Mouse (Mus musculus) liver, embryonic 16.5 days (tissue): Measurements from ENCODE around the gene Etfa. TPM values are rescaled to one million over a fixed set of nuclear protein-coding genes. Genes with fewer than 3 reads are reported as not detected.

ENCODE experiments used
- ATAC-seq: fragments of 200-750 bp; cut with Nextera tagmentation; 2 replicates; pipeline ENCODE4 v1.8.0; 2017; ENCODE audit warnings: low read depth, mild to moderate bottlenecking, moderate number of reproducible peaks, moderate library complexity
- H3K27ac ChIP-seq: fragments of 300-500 bp; sonication (generic); 2 replicates; pipeline ENCODE4 v1.5.1; 2014; ENCODE audit warnings: mild to moderate bottlenecking, low read length
- H3K27me3 ChIP-seq: fragments of 300-500 bp; sonication (generic); 2 replicates; pipeline ENCODE4 v1.6.1; 2014; ENCODE audit warnings: low read depth, low read length, mixed read lengths; ENCODE audit not compliant: control insufficient read depth, insufficient read depth
- H3K36me3 ChIP-seq: fragments of 300-500 bp; sonication (generic); 2 replicates; pipeline ENCODE4 v1.6.1; 2014; ENCODE audit warnings: mild to moderate bottlenecking; ENCODE audit not compliant: control insufficient read depth, insufficient read depth
- H3K4me1 ChIP-seq: fragments of 300-500 bp; sonication (generic); 2 replicates; pipeline ENCODE4 v1.6.1; 2014; ENCODE audit warnings: low read depth, low read length, mixed read lengths; ENCODE audit not compliant: control insufficient read depth
- H3K4me2 ChIP-seq: fragments of 300-500 bp; sonication (generic); 2 replicates; pipeline ENCODE4 v1.6.1; 2014; ENCODE audit warnings: low read depth, low read length, mixed read lengths
- H3K4me3 ChIP-seq: fragments of 300-500 bp; sonication (generic); 2 replicates; pipeline ENCODE4 v1.5.1; 2014; ENCODE audit warnings: low read depth, mild to moderate bottlenecking, low read length
- H3K9ac ChIP-seq: fragments of 300-500 bp; sonication (generic); 2 replicates; pipeline ENCODE4 v1.6.1; 2014; ENCODE audit warnings: low read depth, low read length
- H3K9me3 ChIP-seq: fragments of 300-500 bp; sonication (generic); replicated peaks from 2 replicates; pipeline ENCODE4 v1.6.1; 2016; ENCODE audit warnings: low read length; ENCODE audit not compliant: control insufficient read depth
- WGBS: fragments of 180-500 bp; shearing (Covaris S2); extraction: QIAGEN DNeasy Blood & Tissue Kit; methylation state at CpG from one replicate; pipeline ENCODE4 v1.1.7; 2014; ENCODE audit not compliant: insufficient replicate concordance; 5-methylcytosine and 5-hydroxymethylcytosine counted together
- polyA plus RNA-seq: library from polyadenylated mRNA; unstranded; fragments of >200 nt; fragmentation: Nextera tagmentation; extraction: Ambion mirVana; gene quantifications from 2 replicates; pipeline ENCODE4 v1.2.1, GENCODE M21; 2015

The Etfa gene
- polyA plus RNA-seq, 1 experiment from 2014 or later, result 247 TPM

DNA sequence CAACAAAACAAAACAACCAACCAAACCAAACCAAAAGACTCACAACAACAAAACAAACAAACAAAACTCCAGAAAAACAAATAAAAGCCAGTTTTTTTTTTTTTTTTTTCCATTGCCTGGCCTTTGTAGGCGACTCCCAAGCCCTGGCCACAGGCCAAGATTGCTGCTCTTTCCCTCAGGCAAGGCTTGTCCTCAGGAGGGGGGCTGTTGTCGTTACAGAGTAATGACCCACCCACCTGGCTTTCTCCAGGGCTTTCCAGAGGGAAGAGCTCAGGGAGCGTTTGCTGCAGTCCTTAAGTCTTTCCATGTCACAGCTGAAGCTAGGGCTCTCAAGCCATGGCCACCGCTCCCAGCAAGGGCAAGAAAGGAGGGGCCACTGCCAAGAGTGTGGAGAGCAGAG is 26.3 kb upstream of the Etfa start, which contains the start of gene Isl2:
Gene Isl2, plus strand, starts transcription at position 296 of the 400 bp plus-strand sequence.
- Histone ChIP-seq H3K4me1 (peaks cover 11% of the 10 kb centered on the region), H3K9me3 (no peaks in the 10 kb centered on the region), H3K36me3 (no peaks in the 10 kb centered on the region), H3K27me3 (peaks cover 73% of the 10 kb centered on the region), H3K9ac (no peak within 1 kb of the TSS), H3K4me2 (no peak within 1 kb of the TSS), H3K27ac (no peak within 1 kb of the TSS), H3K4me3 (no peak within 1 kb of the TSS)
- 18% methylated on average over 4 of the region's 4 CpGs for WGBS
- ATAC-seq, result no peak

DNA sequence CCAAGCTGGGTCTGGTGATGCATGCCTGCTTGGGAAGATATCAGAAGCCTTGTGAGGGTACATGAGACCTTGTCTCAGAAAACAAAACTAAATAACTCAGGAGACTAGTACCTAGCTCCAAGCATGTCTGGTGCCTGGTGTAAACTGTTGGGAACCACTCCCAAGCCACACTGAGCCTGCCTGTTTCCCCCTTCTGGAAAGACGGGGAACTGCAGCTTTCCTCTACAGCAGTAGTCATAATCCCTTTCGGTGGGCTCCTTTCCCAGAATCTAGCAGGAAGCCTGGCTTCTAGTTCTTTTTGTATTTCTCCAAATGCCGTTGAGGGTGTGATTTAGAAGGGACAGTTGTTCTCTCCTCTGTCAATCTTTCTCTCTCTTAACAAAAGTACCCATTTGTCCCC is 23.9 kb upstream of the Etfa start:
- 15% methylated on average over 3 of the region's 3 CpGs for WGBS
- Histone ChIP-seq H3K4me1 (peaks cover 2% of the 10 kb centered on the region), H3K4me3 (no peak overlapping the region), H3K9ac (no peak overlapping the region), H3K27me3 (peaks cover 48% of the 10 kb centered on the region), H3K36me3 (no peaks in the 10 kb centered on the region), H3K9me3 (no peaks in the 10 kb centered on the region), H3K4me2 (no peak overlapping the region), H3K27ac (no peak overlapping the region)
- no peak for ATAC-seq

GRCm38 (mm10) chr9:55525716-55526115 is 13.7 kb upstream of the Etfa start:
- ATAC-seq, result no peak
- Histone ChIP-seq H3K27me3 (no peaks in the 10 kb centered on the region; the same call in 1 of the 2 replicates), H3K9ac (no peak overlapping the region), H3K4me1 (no peaks in the 10 kb centered on the region), H3K9me3 (no peaks in the 10 kb centered on the region), H3K36me3 (no peaks in the 10 kb centered on the region), H3K27ac (no peak overlapping the region), H3K4me3 (no peak overlapping the region), H3K4me2 (no peak overlapping the region)
- WGBS, result 41% methylated on average over 4 of the region's 4 CpGs

DNA sequence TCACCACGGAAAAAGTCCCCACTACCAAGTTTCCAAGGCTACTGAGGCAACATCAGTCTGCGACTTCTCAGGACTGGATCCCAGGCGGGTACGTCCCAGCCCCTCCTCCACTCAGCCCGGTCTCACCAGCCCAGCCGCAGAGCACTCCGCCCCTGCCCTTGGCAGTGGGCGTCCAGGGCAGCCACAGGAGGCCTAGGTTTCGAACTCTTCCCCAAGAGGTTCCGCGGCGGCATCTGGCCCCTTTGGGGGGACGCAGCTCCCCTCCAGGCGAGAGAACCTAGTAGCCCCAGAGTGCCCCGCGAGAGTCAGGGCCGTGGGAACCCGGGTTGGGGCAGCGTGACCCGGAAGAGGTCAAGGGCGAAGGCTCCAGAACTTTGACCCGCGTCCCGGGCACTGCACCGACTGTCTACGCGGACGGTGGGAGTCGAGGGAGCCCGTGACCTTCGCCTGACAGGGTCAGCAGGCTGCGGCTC is 486 bp downstream of the Etfa start:
- H3K9ac ChIP-seq, result peak overlapping the region; percentile 90
- peak overlapping the region; percentile 82 for H3K4me3 ChIP-seq
- no peaks in the 10 kb centered on the region for H3K36me3 ChIP-seq
- ATAC-seq, result peak; percentile 70
- H3K27ac ChIP-seq, result peak overlapping the region; percentile 92
- WGBS, result under 1% methylated on average over 32 of the region's 32 CpGs
- peak overlapping the region; percentile 95 for H3K4me2 ChIP-seq
- peaks cover 17% of the 10 kb centered on the region for H3K4me1 ChIP-seq
- no peaks in the 10 kb centered on the region; the same call in 1 of the 2 replicates for H3K27me3 ChIP-seq
- no peaks in the 10 kb centered on the region for H3K9me3 ChIP-seq

DNA sequence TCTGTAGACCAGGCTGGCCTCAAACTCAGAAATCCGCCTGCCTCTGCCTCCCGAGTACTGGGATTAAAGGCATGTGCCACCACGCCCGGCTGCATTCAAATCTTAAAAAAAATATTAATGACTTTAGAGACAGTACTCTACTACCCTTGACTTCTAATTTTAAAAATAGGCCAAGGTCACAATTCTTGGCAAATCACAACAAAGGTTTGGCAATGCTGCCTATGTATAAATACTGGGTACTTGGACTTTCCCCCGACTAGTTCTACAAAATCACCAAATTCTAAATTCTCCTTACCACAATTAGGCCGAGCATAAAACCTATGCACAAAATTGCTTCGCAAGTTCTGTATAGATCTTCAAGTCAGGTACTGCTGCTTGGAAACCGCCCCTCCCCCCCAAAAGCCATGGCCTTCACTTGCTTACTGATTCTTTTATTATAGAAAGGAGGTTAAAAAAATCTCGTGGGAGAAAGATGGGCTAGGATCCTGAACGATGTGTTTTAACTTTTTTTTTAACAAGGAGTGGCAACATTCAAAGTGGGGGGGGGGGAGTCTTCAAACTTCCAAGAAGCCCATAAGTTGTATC is 1.3 kb downstream of the Etfa start:
- Histone ChIP-seq H3K27me3 (no peaks in the 10 kb centered on the region; the same call in 1 of the 2 replicates), H3K9ac (peak overlapping the region; percentile 90), H3K27ac (no peak overlapping the region), H3K4me2 (peak overlapping the region; percentile 95), H3K4me1 (peaks cover 17% of the 10 kb centered on the region), H3K4me3 (peak overlapping the region; percentile 82), H3K9me3 (no peaks in the 10 kb centered on the region), H3K36me3 (no peaks in the 10 kb centered on the region)
- no peak for ATAC-seq
- WGBS, result 70% methylated on average over 10 of the region's 10 CpGs

GRCm38 (mm10) chr9:55509731-55510130 is 2.3 kb downstream of the Etfa start:
- Histone ChIP-seq H3K9me3 (no peaks in the 10 kb centered on the region), H3K9ac (no peak overlapping the region), H3K4me3 (no peak overlapping the region), H3K36me3 (no peaks in the 10 kb centered on the region), H3K27ac (no peak overlapping the region), H3K4me1 (peaks cover 17% of the 10 kb centered on the region), H3K4me2 (peak overlapping the region; percentile 33; the same call in 1 of the 2 replicates), H3K27me3 (no peaks in the 10 kb centered on the region)
- no peak for ATAC-seq
- 61% methylated on average over 1 of the region's 1 CpGs for WGBS

DNA sequence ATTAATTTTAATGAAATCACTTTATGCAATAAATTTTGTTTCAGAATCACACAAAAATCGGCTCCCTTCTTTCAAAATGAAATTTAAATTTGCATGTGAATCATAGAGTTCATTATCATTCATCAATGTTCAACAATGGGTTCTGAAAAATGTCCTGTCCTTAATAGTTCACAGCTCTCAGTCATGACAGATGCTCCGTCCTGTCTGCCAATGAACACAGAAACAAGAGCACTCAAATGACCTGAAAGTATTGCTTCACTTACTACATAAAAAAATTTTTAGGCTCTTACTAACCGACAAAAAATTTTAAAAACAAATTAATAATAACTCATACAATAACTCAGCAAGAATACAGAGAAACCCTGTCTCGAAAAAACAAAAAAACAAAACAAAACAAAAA is 3.3 kb downstream of the Etfa start:
- no peaks in the 10 kb centered on the region for H3K36me3 ChIP-seq
- H3K9me3 ChIP-seq, result no peaks in the 10 kb centered on the region
- H3K9ac ChIP-seq, result no peak overlapping the region
- no peak overlapping the region for H3K27ac ChIP-seq
- ATAC-seq, result no peak
- H3K4me1 ChIP-seq, result peaks cover 17% of the 10 kb centered on the region
- H3K4me3 ChIP-seq, result no peak overlapping the region
- no peak overlapping the region for H3K4me2 ChIP-seq
- H3K27me3 ChIP-seq, result no peaks in the 10 kb centered on the region
- WGBS, result 72% methylated on average over 4 of the region's 4 CpGs

DNA sequence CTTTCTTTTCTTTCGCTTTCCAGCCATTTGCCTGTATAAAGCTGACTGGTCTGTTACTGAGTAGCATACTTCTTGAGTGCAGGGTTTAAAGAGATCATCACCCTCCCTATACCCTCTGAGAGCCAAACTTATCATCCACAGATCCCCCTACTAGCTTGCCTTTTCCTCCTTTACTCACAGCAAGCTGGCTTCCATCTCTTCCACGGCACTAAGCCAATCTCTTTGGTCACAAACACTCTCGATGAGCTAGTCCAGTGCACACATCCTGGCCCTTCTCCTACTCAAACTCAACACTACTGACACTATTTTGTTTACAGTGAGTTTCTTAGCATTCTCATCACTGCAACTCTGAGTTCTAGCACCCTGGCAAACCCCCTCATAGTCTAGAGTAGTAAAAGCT is 4.1 kb downstream of the Etfa start:
- H3K4me2 ChIP-seq, result no peak overlapping the region
- no peak overlapping the region for H3K4me3 ChIP-seq
- H3K4me1 ChIP-seq, result peaks cover 17% of the 10 kb centered on the region
- WGBS, result 68% methylated on average over 3 of the region's 3 CpGs
- no peaks in the 10 kb centered on the region for H3K9me3 ChIP-seq
- H3K27ac ChIP-seq, result no peak overlapping the region
- H3K9ac ChIP-seq, result no peak overlapping the region
- H3K27me3 ChIP-seq, result no peaks in the 10 kb centered on the region
- no peak for ATAC-seq
- H3K36me3 ChIP-seq, result no peaks in the 10 kb centered on the region

DNA sequence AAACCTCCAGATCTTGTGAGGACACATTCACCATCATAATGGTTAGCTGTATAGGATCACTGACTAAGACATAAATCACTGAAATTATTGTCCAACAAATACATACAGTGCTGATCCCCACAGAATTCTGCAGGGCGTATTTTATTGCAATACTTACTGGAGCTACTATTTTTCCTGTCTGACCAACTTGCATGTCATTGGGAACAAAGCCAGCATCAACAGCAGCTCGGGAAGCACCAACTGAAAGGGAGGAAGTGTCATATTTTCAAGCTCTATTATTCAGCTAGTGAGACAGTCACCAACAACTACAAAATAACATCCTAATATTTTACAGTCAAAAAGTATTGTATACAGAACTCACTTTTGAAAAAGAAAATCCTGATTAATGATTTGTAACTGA is 29.9 kb downstream of the Etfa start:
- Histone ChIP-seq H3K9me3 (no peaks in the 10 kb centered on the region), H3K36me3 (no peaks in the 10 kb centered on the region), H3K4me2 (no peak overlapping the region), H3K9ac (no peak overlapping the region), H3K27ac (no peak overlapping the region), H3K4me1 (no peaks in the 10 kb centered on the region), H3K27me3 (no peaks in the 10 kb centered on the region), H3K4me3 (no peak overlapping the region)
- WGBS, result 67% methylated on average over 2 of the region's 2 CpGs
- ATAC-seq, result no peak
